ENCODE assay signal across 29 mouse cellular contexts in the genomic region with DNA sequence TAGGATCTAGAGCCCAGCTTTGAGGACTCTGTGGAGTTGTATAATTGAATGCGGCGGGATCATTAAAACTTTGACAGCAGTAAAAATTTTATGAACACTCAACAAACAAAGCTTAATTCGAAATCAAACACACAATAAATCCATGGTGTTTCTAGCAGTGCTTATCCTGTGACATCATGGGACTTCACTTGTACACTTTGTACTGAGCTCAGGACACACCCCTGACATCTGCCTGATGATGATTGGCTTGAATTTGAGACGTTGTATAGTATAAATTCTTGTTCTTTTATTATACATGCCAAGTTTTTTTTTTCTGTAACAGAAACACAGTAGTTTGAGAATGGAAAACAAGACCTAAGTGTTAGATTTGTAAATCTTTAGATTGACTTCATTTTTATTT. TPM values are rescaled to one million over a fixed set of nuclear protein-coding genes. Genes with fewer than 3 reads are reported as not detected.
"Had no signal": no experiment of that assay in that cellular context is flagged by ENCODE, and none has a peak within 500 bp of the region (broad histone marks: within the 10 kb centered on the region; RNA-seq: fewer than 3 reads in every experiment).

No protein-coding gene starts in this region.

- H3K4me2 ChIP-seq: heart, embryonic 11.5 days; heart, embryonic 13.5 days; heart, embryonic 15.5 days; hindbrain, embryonic 13.5 days; hindbrain, embryonic 15.5 days; kidney, embryonic 15.5 days; limb, embryonic 13.5 days; limb, embryonic 15.5 days had no signal

- H3K27ac ChIP-seq: heart, embryonic 13.5 days; heart, embryonic 15.5 days; hindbrain, embryonic 13.5 days; hindbrain, embryonic 15.5 days; hindbrain, postnatal 0 days; kidney, embryonic 15.5 days; limb, embryonic 13.5 days; limb, embryonic 15.5 days had no signal

- H3K9ac ChIP-seq: forebrain, postnatal 0 days; heart, embryonic 13.5 days; heart, embryonic 15.5 days; hindbrain, embryonic 13.5 days; hindbrain, embryonic 15.5 days; kidney, embryonic 15.5 days; limb, embryonic 13.5 days; limb, embryonic 15.5 days had no signal

- H3K9me3 ChIP-seq: heart, embryonic 13.5 days; heart, embryonic 15.5 days; hindbrain, embryonic 15.5 days; kidney, embryonic 15.5 days; limb, embryonic 13.5 days; limb, embryonic 15.5 days had no signal

- H3K27me3 ChIP-seq: heart, embryonic 13.5 days; heart, embryonic 15.5 days; hindbrain, embryonic 13.5 days; hindbrain, embryonic 15.5 days; kidney, embryonic 15.5 days; limb, embryonic 15.5 days had no signal

- DNase-seq: forebrain, postnatal 0 days; gastrocnemius, postnatal 14 days; gastrocnemius, postnatal 36 days; heart, adult 18-20 months; heart, postnatal 14 days; heart, postnatal 36 days; kidney, adult 11 months; kidney, adult 2 months; kidney, adult 9 months; kidney, postnatal 14 days; kidney, postnatal 36 days; layer of hippocampus, adult 9-11 months; layer of hippocampus, postnatal 36 days; left cerebral cortex, postnatal 4 days had no signal

- H3K36me3 ChIP-seq: heart, embryonic 13.5 days; heart, embryonic 15.5 days; hindbrain, embryonic 13.5 days; hindbrain, embryonic 15.5 days; kidney, embryonic 15.5 days; limb, embryonic 13.5 days; limb, embryonic 15.5 days had no signal

- H3K4me3 ChIP-seq: heart, embryonic 13.5 days; heart, embryonic 15.5 days; hindbrain, embryonic 13.5 days; hindbrain, embryonic 15.5 days; kidney, embryonic 15.5 days; limb, embryonic 13.5 days; limb, embryonic 15.5 days had no signal

- ATAC-seq: forebrain, postnatal 0 days; hindbrain, postnatal 0 days; intestine, embryonic 16.5 days had no signal

- H3K4me1 ChIP-seq: heart, embryonic 13.5 days; heart, embryonic 15.5 days; hindbrain, embryonic 13.5 days; hindbrain, embryonic 15.5 days; kidney, embryonic 15.5 days; limb, embryonic 15.5 days had no signal

RNA-seq across cellular contexts. Expression of gene 9630041A04Rik, which starts 8.4 kb away (rescaled TPM):
- polyA plus RNA-seq: forebrain, postnatal 0 days; gonadal fat pad, adult 2 months; heart, embryonic 11.5 days; heart, embryonic 13.5 days; heart, embryonic 15.5 days; heart, postnatal 0 days; intestine, embryonic 16.5 days; kidney, adult 2 months; kidney, embryonic 15.5 days; large intestine, adult 2 months; limb, embryonic 11.5 days; limb, embryonic 13.5 days; limb, embryonic 15.5 days; liver, adult 2 months had no signal
